Mouse (Mus musculus): ENCODE measurements around the gene 1700019D03Rik. TPM values are rescaled to one million over a fixed set of nuclear protein-coding genes. Genes with fewer than 3 reads are reported as not detected.

1700019D03Rik gene
- polyA plus RNA-seq, 1 experiment from 2014 or later: 3.0 TPM

Other genes starting within 250 kb of the 1700019D03Rik start
- gene Inpp1, start 202.5 kb downstream of the 1700019D03Rik start, polyA plus RNA-seq (2015; fragmentation: Nextera tagmentation; extraction: Ambion mirVana): 15.6 and 16.1 TPM in 2 replicates
- 18.1 and 19.5 TPM in 2 replicates for gene Hibch, start 175.2 kb downstream of the 1700019D03Rik start, polyA plus RNA-seq (2015; fragmentation: Nextera tagmentation; extraction: Ambion mirVana)
- 0.14 TPM in 1 of 2 replicates, not detected in the other for gene Mstn, start 41.5 kb upstream of the 1700019D03Rik start, polyA plus RNA-seq (2015; fragmentation: Nextera tagmentation; extraction: Ambion mirVana)
- gene 1700019A02Rik, start 167.5 kb upstream of the 1700019D03Rik start, polyA plus RNA-seq (2015; fragmentation: Nextera tagmentation; extraction: Ambion mirVana): not detected in 2 replicates